Mouse (Mus musculus): ENCODE results near the gene Cyld. TPM values are rescaled to one million over a fixed set of nuclear protein-coding genes. Genes with fewer than 3 reads are reported as not detected.
A peak's percentile ranks its signal among the peaks of the same experiment; 100 is the strongest.
"Not testable (repeated sequence)": the region's sequence is repeated elsewhere in the genome, so short reads cannot be mapped to it uniquely, and the experiment has no call there.

The Cyld gene
- total and polyA plus RNA-seq, 3 experiments: 4.8 to 29.4 (median 27.1) TPM

DNA sequence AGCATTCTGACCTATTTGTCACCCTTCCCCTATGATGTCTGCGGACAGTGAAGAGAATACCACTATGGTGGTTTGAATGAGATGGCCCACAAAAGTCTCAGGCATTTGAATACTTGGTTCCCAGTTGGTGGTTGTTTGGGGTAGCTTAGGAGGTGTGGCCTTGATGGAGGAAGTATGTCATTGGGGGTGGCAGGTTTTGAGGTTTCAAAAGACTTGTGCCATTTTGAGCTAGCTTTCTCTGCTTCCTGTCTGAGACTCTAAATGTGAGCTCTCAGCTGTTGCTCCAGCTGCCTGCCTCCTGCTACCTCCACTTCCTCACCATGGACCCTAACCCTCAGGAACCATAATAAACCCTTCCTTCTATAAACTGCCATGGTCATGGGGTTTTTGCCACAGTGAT lies 86.9 kb downstream of the Cyld start:
- Histone ChIP-seq H3K4me3 (no peak overlapping the region), H3K36me3 (ENCODE audit: control insufficient read depth, insufficient read depth, low read length) (no peaks in the 10 kb centered on the region), H3K9ac (ENCODE audit: low read depth, low read length) (no peak overlapping the region), H3K4me1 (ENCODE audit: control insufficient read depth, insufficient read depth, low read length) (no peaks in the 10 kb centered on the region), H3K27ac (no peak overlapping the region), H3K79me2 (replicated peaks; ENCODE audit: control insufficient read depth, insufficient read depth, low read length) (no peaks in the 10 kb centered on the region), H3K27me3 (ENCODE audit: control insufficient read depth, insufficient read depth, low read length) (no peaks in the 10 kb centered on the region; the same call in 1 of the 2 replicates)
- intact Hi-C loops (cut with DNase I): no loop called here
- TF ChIP-seq CTCF (IDR thresholded peaks at IDR 0.05) (no peak), POLR2A (IDR thresholded peaks at IDR 0.05; ENCODE audit: insufficient read depth, low read depth, low read length) (no peak), EP300 (IDR thresholded peaks at IDR 0.05; ENCODE audit: insufficient read depth, low read depth, low read length) (no peak)
- no peak for DNase-seq
- WGBS: 91% methylated on average over 1 of the region's 1 CpGs

GRCm38 (mm10) chr8:88788335-88788734 lies 91.5 kb downstream of the Cyld start:
- WGBS: 67% methylated on average over 3 of the region's 3 CpGs
- H3K9ac ChIP-seq (ENCODE audit: low read depth, low read length); intact Hi-C loops (cut with DNase I); H3K27ac ChIP-seq; H3K27me3 ChIP-seq (ENCODE audit: control insufficient read depth, insufficient read depth, low read length); H3K4me3 ChIP-seq; DNase-seq; H3K36me3 ChIP-seq (ENCODE audit: control insufficient read depth, insufficient read depth, low read length); H3K79me2 ChIP-seq (replicated peaks; ENCODE audit: control insufficient read depth, insufficient read depth, low read length); H3K4me1 ChIP-seq (ENCODE audit: control insufficient read depth, insufficient read depth, low read length): not testable (repeated sequence)
- peak; percentile 24; the same call in 1 of the 2 replicates for TF ChIP-seq CTCF (IDR thresholded peaks at IDR 0.05)

- TF ChIP-seq CTCF (IDR thresholded peaks at IDR 0.05) (no peak), EP300 (IDR thresholded peaks at IDR 0.05; ENCODE audit: insufficient read depth, low read depth, low read length) (no peak), POLR2A (IDR thresholded peaks at IDR 0.05; ENCODE audit: insufficient read depth, low read depth, low read length) (no peak)
- Histone ChIP-seq H3K9ac (ENCODE audit: low read depth, low read length) (no peak overlapping the region), H3K27me3 (ENCODE audit: control insufficient read depth, insufficient read depth, low read length) (no peaks in the 10 kb centered on the region), H3K27ac (no peak overlapping the region), H3K4me3 (no peak overlapping the region), H3K4me1 (ENCODE audit: control insufficient read depth, insufficient read depth, low read length) (no peaks in the 10 kb centered on the region), H3K36me3 (ENCODE audit: control insufficient read depth, insufficient read depth, low read length) (no peaks in the 10 kb centered on the region), H3K79me2 (replicated peaks; ENCODE audit: control insufficient read depth, insufficient read depth, low read length) (no peaks in the 10 kb centered on the region)
- WGBS: 54% methylated on average over 8 of the region's 8 CpGs
- no peak for DNase-seq
- intact Hi-C loops (cut with DNase I): no loop called here
These were observed 96.0 kb downstream of the Cyld start for GRCm38 (mm10) chr8:88792691-88793323.

DNA sequence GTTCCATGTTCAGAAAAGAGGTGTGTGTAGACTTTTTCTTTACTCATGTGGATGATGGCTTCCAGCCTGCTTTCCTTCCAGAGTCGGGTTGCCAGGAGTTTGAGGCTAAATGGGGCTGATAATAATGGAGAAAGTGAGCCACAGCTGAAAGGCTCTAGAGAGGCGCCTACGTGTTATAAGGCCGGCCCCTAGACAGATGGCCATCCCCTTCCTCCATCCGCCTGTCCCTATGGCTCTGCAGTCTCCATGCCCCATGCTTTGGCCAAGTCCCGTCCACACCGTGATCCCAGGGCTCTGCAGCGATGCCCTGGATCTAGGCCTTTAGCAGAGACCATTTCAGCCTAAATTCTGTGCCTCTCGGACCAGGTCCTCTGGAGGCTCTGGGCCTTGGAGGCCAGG lies 96.5 kb downstream of the Cyld start:
- H3K79me2 ChIP-seq (replicated peaks; ENCODE audit: control insufficient read depth, insufficient read depth, low read length): no peaks in the 10 kb centered on the region
- no peaks in the 10 kb centered on the region for H3K36me3 ChIP-seq (ENCODE audit: control insufficient read depth, insufficient read depth, low read length)
- WGBS: 79% methylated on average over 9 of the region's 9 CpGs
- TF ChIP-seq POLR2A (IDR thresholded peaks at IDR 0.05; ENCODE audit: insufficient read depth, low read depth, low read length) (no peak), CTCF (IDR thresholded peaks at IDR 0.05) (no peak), EP300 (IDR thresholded peaks at IDR 0.05; ENCODE audit: insufficient read depth, low read depth, low read length) (no peak)
- H3K4me3 ChIP-seq: no peak overlapping the region
- no peak for DNase-seq
- peaks cover 2% of the 10 kb centered on the region; the same call in 1 of the 2 replicates for H3K27me3 ChIP-seq (ENCODE audit: control insufficient read depth, insufficient read depth, low read length)
- intact Hi-C loops (cut with DNase I): no loop called here
- no peak overlapping the region for H3K27ac ChIP-seq
- no peak overlapping the region for H3K9ac ChIP-seq (ENCODE audit: low read depth, low read length)
- no peaks in the 10 kb centered on the region for H3K4me1 ChIP-seq (ENCODE audit: control insufficient read depth, insufficient read depth, low read length)

- WGBS: 89% methylated on average over 24 of the region's 24 CpGs
- intact Hi-C loops (cut with DNase I): no loop called here
- Histone ChIP-seq H3K4me3 (no peak overlapping the region), H3K27ac (no peak overlapping the region), H3K79me2 (replicated peaks; ENCODE audit: control insufficient read depth, insufficient read depth, low read length) (no peaks in the 10 kb centered on the region), H3K36me3 (ENCODE audit: control insufficient read depth, insufficient read depth, low read length) (no peaks in the 10 kb centered on the region), H3K4me1 (ENCODE audit: control insufficient read depth, insufficient read depth, low read length) (no peaks in the 10 kb centered on the region), H3K9ac (ENCODE audit: low read depth, low read length) (no peak overlapping the region), H3K27me3 (ENCODE audit: control insufficient read depth, insufficient read depth, low read length) (peaks cover 2% of the 10 kb centered on the region; the same call in 1 of the 2 replicates)
- DNase-seq: no peak
- TF ChIP-seq EP300 (IDR thresholded peaks at IDR 0.05; ENCODE audit: insufficient read depth, low read depth, low read length): no peak
- no peak for TF ChIP-seq CTCF (IDR thresholded peaks at IDR 0.05)
- no peak for TF ChIP-seq POLR2A (IDR thresholded peaks at IDR 0.05; ENCODE audit: insufficient read depth, low read depth, low read length)
These were observed 97.2 kb downstream of the Cyld start for GRCm38 (mm10) chr8:88793746-88794614.

GRCm38 (mm10) chr8:88794615-88794907 lies 97.7 kb downstream of the Cyld start:
- no peaks in the 10 kb centered on the region for H3K79me2 ChIP-seq (replicated peaks; ENCODE audit: control insufficient read depth, insufficient read depth, low read length)
- no peaks in the 10 kb centered on the region for H3K4me1 ChIP-seq (ENCODE audit: control insufficient read depth, insufficient read depth, low read length)
- DNase-seq: no peak
- no peaks in the 10 kb centered on the region for H3K36me3 ChIP-seq (ENCODE audit: control insufficient read depth, insufficient read depth, low read length)
- no peak overlapping the region for H3K27ac ChIP-seq
- H3K4me3 ChIP-seq: no peak overlapping the region
- intact Hi-C loops (cut with DNase I): no loop called here
- TF ChIP-seq CTCF (IDR thresholded peaks at IDR 0.05): 0 out of 2 replicates have a peak, but pooled peaks have one; percentile 7
- TF ChIP-seq POLR2A (IDR thresholded peaks at IDR 0.05; ENCODE audit: insufficient read depth, low read depth, low read length): no peak
- no peak overlapping the region for H3K9ac ChIP-seq (ENCODE audit: low read depth, low read length)
- WGBS: 61% methylated on average over 7 of the region's 7 CpGs
- H3K27me3 ChIP-seq (ENCODE audit: control insufficient read depth, insufficient read depth, low read length): peaks cover 2% of the 10 kb centered on the region; the same call in 1 of the 2 replicates
